Mouse (Mus musculus): ENCODE data around the gene Rfx1.

- TF ChIP-seq TAL1 (IDR thresholded peaks at IDR 0.05; ENCODE audit: low read length): no peak
- TF ChIP-seq GATA1 (IDR thresholded peaks at IDR 0.05; ENCODE audit: low read length): no peak
These were observed 43.0 kb upstream of the Rfx1 start for GRCm38 (mm10) chr8:84023631-84024030.

Data from erythroblast, embryonic 14.5 days (primary cell).